Mouse (Mus musculus) megakaryocyte-erythroid progenitor cell, adult 5-6 weeks (primary cell): ENCODE data around the gene Ift172. TPM values are rescaled to one million over a fixed set of nuclear protein-coding genes. Genes with fewer than 3 reads are reported as not detected.
A peak's percentile ranks its signal among the peaks of the same experiment; 100 is the strongest.
"Not testable (repeated sequence)": the region's sequence is repeated elsewhere in the genome, so short reads cannot be mapped to it uniquely, and the experiment has no call there.

ENCODE experiments used
- ATAC-seq: replicated peaks from 2 replicates; pipeline ENCODE4 v1.8.0; 2016; ENCODE audit warnings: mild to moderate bottlenecking, inconsistent platforms; ENCODE audit not compliant: severe bottlenecking, poor library complexity, low FRiP score, low TSS enrichment
- total RNA-seq, 2 experiments: library from RNA; stranded (forward) in 1 of 2; stranded (reverse) in 1 of 2; fragments of 200-1000, 215-1000 nt in 1 of 2; fragments of >200 nt in 1 of 2; fragmentation: Nextera tagmentation in 1 of 2; gene quantifications; 2 replicates each; pipeline ENCODE4 v1.2.3; 2014 to 2017

The Ift172 gene
- total RNA-seq, 2 experiments from 2014 or later = 18.0 to 32.8 TPM

DNA sequence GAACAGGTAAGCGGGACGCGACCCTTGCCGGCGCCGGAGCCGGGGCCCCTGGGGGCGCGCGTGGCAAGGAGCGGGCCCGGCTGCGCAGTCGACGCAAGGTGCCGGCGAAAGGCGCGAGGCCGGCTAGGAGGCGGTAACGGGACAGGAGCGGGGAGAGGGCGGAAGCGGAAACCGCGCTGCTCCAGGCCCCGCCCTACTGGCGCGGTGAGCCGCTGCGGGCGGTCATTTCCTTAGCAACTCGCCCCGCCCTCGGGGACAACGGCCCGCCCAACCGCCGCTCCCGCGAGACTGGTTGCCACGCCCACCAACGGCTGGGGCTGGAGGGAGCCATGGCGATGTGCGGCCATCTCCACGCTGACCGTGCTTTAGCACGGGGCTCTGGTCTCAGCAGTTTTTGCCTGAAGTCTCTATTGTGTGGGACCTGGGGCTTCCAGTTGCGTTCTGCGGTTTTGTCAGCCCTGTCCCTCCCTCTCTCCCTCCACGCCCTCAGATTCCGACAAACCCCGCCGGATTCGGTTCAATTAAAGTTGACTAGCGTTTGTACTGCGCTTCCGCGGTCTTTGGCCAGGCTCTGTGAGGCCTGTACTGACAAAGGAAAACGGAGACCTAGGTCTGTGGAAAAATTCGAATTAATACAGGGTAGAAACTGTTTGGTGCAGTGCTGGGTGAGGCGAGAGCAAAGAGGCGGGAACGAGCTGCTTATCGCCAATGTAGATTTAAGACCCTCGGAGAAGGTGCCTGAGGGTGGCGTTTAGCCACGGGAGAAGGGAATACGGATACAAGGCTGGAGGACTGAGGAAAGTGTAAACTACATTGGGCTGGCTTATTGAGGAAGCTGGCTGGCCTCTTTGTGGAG, 70.2 kb downstream of the Ift172 start, which contains the start of gene Ppm1g:
TSS of gene Ppm1g (minus strand) at position 240 of the 856 bp plus-strand sequence.
- peak; percentile 90 for ATAC-seq

DNA sequence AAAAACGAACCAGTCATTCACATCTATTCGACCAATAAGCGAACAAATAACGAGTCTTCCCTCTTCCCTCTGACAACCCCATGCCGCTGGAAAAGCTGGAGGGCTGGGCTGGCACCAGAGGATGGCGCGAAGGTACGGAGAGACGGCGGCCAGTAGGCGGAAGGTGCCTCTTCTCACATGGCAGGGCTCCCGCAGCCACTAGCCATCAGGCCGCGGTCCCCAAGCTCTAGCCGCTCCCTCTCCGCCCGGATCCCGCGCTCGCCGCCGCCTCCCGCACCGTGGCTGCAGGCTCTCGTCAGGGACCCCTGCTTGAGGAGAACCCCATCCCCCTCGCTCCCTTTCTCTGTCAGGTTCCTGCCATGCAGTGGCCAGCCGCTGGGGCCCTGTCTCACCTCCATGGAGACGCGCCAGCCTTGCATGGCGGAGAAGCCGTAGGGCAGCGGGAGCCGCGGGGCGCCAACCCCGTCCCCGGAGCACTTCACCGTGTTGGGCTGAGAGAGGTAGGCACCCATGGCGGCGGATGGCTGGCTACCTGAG, 70.9 kb downstream of the Ift172 start:
- ATAC-seq = peak; percentile 24; the same call in 1 of the 2 replicates

DNA sequence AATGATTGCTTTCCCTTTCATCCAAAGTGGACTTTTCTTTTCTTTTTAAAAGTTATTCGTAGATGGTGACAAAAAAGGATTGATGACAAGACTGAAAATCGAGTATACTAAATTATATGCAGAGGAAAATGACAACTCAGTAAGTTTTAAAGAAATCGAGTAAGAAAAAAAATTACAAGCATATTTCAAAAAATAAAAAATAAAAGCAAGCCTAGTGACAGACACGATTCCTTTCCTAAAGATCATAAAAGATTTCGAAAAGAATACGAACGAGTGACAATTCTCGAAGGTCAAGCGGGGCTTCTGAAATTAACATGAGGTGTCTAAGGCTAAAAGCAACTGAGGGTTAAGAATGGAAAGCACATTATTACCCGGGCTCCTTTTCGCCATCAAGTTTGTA, 71.4 kb downstream of the Ift172 start:
- no peak for ATAC-seq

DNA sequence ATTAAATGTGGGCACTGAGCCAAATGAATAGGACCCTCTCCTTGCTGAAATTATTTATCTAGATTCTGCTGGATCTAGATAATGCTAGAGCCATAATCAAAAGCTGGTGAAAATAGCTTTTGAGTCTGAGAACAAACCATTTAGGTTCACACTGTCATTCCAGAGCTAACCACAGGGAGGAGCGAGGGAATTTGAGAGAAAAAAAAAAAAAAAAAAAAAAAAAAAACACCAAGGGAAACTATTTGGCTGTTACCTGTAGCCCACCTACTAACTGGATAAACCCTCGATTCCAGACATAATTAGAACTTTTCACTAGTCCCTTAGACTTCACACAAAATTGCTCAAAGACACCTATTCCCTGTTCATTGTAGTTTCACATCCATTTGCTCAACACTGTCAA, 71.8 kb downstream of the Ift172 start:
- ATAC-seq = 0 out of 2 replicates have a peak, but pooled peaks have one; percentile 27

DNA sequence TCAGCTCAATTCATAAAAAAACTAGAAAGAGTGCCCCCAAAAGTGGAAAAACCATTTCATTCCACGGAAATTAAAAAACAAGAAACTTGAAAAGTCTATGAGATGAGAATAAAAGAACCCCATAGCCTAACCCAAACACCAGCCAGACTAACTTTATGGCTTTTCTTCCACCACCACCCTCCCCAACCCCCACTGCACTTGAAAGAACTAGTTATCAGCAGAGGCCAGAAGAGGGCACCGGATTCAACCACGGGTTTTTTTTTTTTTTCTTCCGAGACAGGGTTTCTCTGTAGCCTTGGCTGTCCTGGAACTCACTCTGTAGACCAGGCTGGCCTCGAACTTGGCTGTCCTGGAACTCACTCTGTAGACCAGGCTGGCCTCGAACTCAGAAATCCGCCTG, 72.6 kb downstream of the Ift172 start:
- ATAC-seq = peak; percentile 39; the same call in 1 of the 2 replicates

DNA sequence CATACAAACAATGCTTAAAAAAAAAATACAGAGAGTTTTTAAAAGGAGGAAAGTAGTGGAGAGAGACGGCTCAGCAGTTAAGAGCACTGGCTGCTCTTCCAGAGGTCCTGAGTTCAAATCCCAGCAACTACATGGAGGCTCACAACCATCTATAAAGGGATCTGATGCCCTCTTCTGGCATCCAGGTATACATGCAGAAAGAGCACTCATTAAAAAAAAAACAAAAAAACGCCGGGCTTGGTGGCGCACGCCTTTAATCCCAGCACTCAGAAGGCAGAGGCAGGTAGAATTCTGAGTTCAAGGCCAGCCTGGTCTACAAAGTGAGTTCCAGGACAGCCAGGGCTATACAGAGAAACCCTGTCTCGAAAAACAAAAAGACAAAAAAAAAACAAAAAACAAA, 74.4 kb downstream of the Ift172 start:
- not testable (repeated sequence) for ATAC-seq

DNA sequence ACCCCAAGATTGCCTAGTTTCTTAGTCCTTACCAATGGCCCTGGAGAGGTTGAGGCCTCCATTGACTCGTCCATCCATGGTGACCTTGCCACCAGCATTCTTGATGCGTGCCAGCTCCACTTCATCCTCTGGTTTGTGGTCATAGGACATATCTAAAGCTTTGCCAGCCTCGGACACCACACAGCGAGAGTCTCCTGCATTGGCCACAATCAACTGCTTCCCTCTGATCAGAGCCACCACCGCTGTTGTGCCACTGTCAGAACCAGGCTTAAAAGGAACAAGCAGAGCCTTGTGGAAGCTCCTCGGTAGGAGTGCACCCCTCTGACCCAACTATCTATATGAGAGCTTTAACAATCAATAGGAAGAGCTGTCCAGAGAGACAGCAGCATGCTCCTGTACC, 86.5 kb downstream of the Ift172 start:
- no peak for ATAC-seq

DNA sequence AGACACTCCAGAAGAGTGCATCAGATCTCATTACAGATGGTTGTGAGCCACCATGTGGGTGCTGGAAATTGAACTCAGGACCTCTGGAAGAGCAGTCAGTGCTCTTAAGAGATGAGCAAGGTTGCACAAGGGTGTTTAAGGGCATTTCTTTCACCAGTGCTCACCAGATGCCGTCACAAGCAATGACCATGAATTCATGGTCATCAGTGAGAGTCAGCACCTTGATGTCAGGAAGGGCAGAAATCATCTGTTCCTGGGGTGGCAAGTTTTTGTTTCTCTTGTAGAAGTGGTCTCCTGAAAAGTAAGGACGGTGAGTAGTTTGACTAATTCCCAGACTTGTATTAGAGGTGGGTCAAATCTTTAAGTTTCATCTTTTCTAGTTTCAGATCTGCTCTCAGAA, 87.0 kb downstream of the Ift172 start:
- no peak for ATAC-seq

Other genes with a start within 250 kb of the Ift172 start
- 27.7 and 51.7 TPM in 2 replicates for gene Atraid, start 242.8 kb downstream of the Ift172 start, total RNA-seq (2014; fragmentation: Nextera tagmentation)
- gene Atraid, start 242.8 kb downstream of the Ift172 start, total RNA-seq (2017) = 50.1 and 57.6 TPM in 2 replicates
- 3.1 and 4.3 TPM in 2 replicates for gene Slc5a6, start 242.2 kb downstream of the Ift172 start, total RNA-seq (2014; fragmentation: Nextera tagmentation)
- gene Slc5a6, start 242.2 kb downstream of the Ift172 start, total RNA-seq (2017) = 4.1 and 7.1 TPM in 2 replicates
- 124 and 224 TPM in 2 replicates for gene Cad, start 236.3 kb downstream of the Ift172 start, total RNA-seq (2014; fragmentation: Nextera tagmentation)
- gene Cad, start 236.3 kb downstream of the Ift172 start, total RNA-seq (2017) = 39.7 and 65.0 TPM in 2 replicates
- not detected in 2 replicates for gene Dnajc5g, start 184.8 kb downstream of the Ift172 start, total RNA-seq (2014; fragmentation: Nextera tagmentation)
- not detected in 2 replicates for gene Dnajc5g, start 184.8 kb downstream of the Ift172 start, total RNA-seq (2017)
- not detected in 2 replicates for gene Slc30a3, start 182.9 kb downstream of the Ift172 start, total RNA-seq (2014; fragmentation: Nextera tagmentation)
- not detected in 2 replicates for gene Slc30a3, start 182.9 kb downstream of the Ift172 start, total RNA-seq (2017)
- not detected in 2 replicates for gene Trim54, start 174.4 kb downstream of the Ift172 start, total RNA-seq (2014; fragmentation: Nextera tagmentation)
- not detected in 2 replicates for gene Trim54, start 174.4 kb downstream of the Ift172 start, total RNA-seq (2017)
- not detected in 2 replicates for gene Ucn, start 152.3 kb downstream of the Ift172 start, total RNA-seq (2014; fragmentation: Nextera tagmentation)
- gene Ucn, start 152.3 kb downstream of the Ift172 start, total RNA-seq (2017) = not detected in 2 replicates
- gene Mpv17, start 136.9 kb downstream of the Ift172 start, total RNA-seq (2014; fragmentation: Nextera tagmentation) = 13.3 and 22.0 TPM in 2 replicates
- gene Mpv17, start 136.9 kb downstream of the Ift172 start, total RNA-seq (2017) = 30.0 and 40.1 TPM in 2 replicates
- gene Gm29609, start 111.2 kb downstream of the Ift172 start, total RNA-seq (2014; fragmentation: Nextera tagmentation) = 1.1 and 1.4 TPM in 2 replicates
- gene Gm29609, start 111.2 kb downstream of the Ift172 start, total RNA-seq (2017) = 1.3 TPM in 1 of 2 replicates, not detected in the other
- gene Gtf3c2, start 111.0 kb downstream of the Ift172 start, total RNA-seq (2014; fragmentation: Nextera tagmentation) = 112 and 159 TPM in 2 replicates
- 76.4 and 80.2 TPM in 2 replicates for gene Gtf3c2, start 111.0 kb downstream of the Ift172 start, total RNA-seq (2017)
- gene Snx17, start 97.9 kb downstream of the Ift172 start, total RNA-seq (2014; fragmentation: Nextera tagmentation) = 57.7 and 67.6 TPM in 2 replicates
- 38.9 and 48.5 TPM in 2 replicates for gene Snx17, start 97.9 kb downstream of the Ift172 start, total RNA-seq (2017)
- gene Eif2b4, start 97.7 kb downstream of the Ift172 start, total RNA-seq (2014; fragmentation: Nextera tagmentation) = 116 and 148 TPM in 2 replicates
- gene Eif2b4, start 97.7 kb downstream of the Ift172 start, total RNA-seq (2017) = 40.0 and 59.0 TPM in 2 replicates
- gene Zfp513, start 88.8 kb downstream of the Ift172 start, total RNA-seq (2014; fragmentation: Nextera tagmentation) = 5.3 and 5.5 TPM in 2 replicates
- 3.2 and 5.6 TPM in 2 replicates for gene Zfp513, start 88.8 kb downstream of the Ift172 start, total RNA-seq (2017)
- 295 and 300 TPM in 2 replicates for gene Ppm1g, start 70.4 kb downstream of the Ift172 start, total RNA-seq (2014; fragmentation: Nextera tagmentation)
- gene Ppm1g, start 70.4 kb downstream of the Ift172 start, total RNA-seq (2017) = 329 and 355 TPM in 2 replicates
- 43.4 and 51.1 TPM in 2 replicates for gene Nrbp1, start 50.3 kb downstream of the Ift172 start, total RNA-seq (2014; fragmentation: Nextera tagmentation)
- gene Nrbp1, start 50.3 kb downstream of the Ift172 start, total RNA-seq (2017) = 64.9 and 75.5 TPM in 2 replicates
- gene Gm9970, start 49.9 kb downstream of the Ift172 start, total RNA-seq (2014; fragmentation: Nextera tagmentation) = not detected in 2 replicates
- gene Gm9970, start 49.9 kb downstream of the Ift172 start, total RNA-seq (2017) = not detected in 2 replicates
- 0.72 and 7.6 TPM in 2 replicates for gene Krtcap3, start 39.4 kb downstream of the Ift172 start, total RNA-seq (2014; fragmentation: Nextera tagmentation)
- gene Krtcap3, start 39.4 kb downstream of the Ift172 start, total RNA-seq (2017) = 2.5 and 8.8 TPM in 2 replicates
- 0.31 TPM in 1 of 2 replicates, not detected in the other for gene Fndc4, start 5.0 kb upstream of the Ift172 start, total RNA-seq (2014; fragmentation: Nextera tagmentation)
- gene Fndc4, start 5.0 kb upstream of the Ift172 start, total RNA-seq (2017) = not detected in 2 replicates
- gene Gckr, start 6.3 kb upstream of the Ift172 start, total RNA-seq (2014; fragmentation: Nextera tagmentation) = not detected in 2 replicates
- gene Gckr, start 6.3 kb upstream of the Ift172 start, total RNA-seq (2017) = not detected in 2 replicates
- gene Zfp512, start 161.3 kb upstream of the Ift172 start, total RNA-seq (2014; fragmentation: Nextera tagmentation) = 22.8 and 23.5 TPM in 2 replicates
- 28.6 and 54.5 TPM in 2 replicates for gene Zfp512, start 161.3 kb upstream of the Ift172 start, total RNA-seq (2017)
- gene 4930548H24Rik, start 194.6 kb upstream of the Ift172 start, total RNA-seq (2014; fragmentation: Nextera tagmentation) = 4.4 TPM in 1 of 2 replicates, not detected in the other
- gene 4930548H24Rik, start 194.6 kb upstream of the Ift172 start, total RNA-seq (2017) = 0.75 TPM in 1 of 2 replicates, not detected in the other
- 34.3 and 34.8 TPM in 2 replicates for gene Gpn1, start 203.6 kb upstream of the Ift172 start, total RNA-seq (2014; fragmentation: Nextera tagmentation)
- gene Gpn1, start 203.6 kb upstream of the Ift172 start, total RNA-seq (2017) = 39.7 and 46.9 TPM in 2 replicates
- 61.9 and 72.9 TPM in 2 replicates for gene Slc4a1ap, start 235.9 kb upstream of the Ift172 start, total RNA-seq (2014; fragmentation: Nextera tagmentation)
- 41.4 and 59.8 TPM in 2 replicates for gene Slc4a1ap, start 235.9 kb upstream of the Ift172 start, total RNA-seq (2017)
- 18.2 and 23.9 TPM in 2 replicates for gene Supt7l, start 236.7 kb upstream of the Ift172 start, total RNA-seq (2014; fragmentation: Nextera tagmentation)
- 18.8 and 29.6 TPM in 2 replicates for gene Supt7l, start 236.7 kb upstream of the Ift172 start, total RNA-seq (2017)